Mouse (Mus musculus): ENCODE measurements around the gene 4933417A18Rik. TPM values are rescaled to one million over a fixed set of nuclear protein-coding genes. Genes with fewer than 3 reads are reported as not detected.
"Not testable (repeated sequence)": the region's sequence is repeated elsewhere in the genome, so short reads cannot be mapped to it uniquely, and the experiment has no call there.

Gene 4933417A18Rik
- not detected in 2 replicates for polyA plus RNA-seq (2015; fragmentation: Nextera tagmentation; extraction: Ambion mirVana)

GRCm38 (mm10) chr13:34924210-34924609 is at the start of gene 4933417A18Rik, which contains the start of gene Fam217a:
Gene 4933417A18Rik, plus strand, starts transcription at chr13:34924409.
Gene Fam217a, minus strand, starts transcription at chr13:34924310.
- no peaks in the 10 kb centered on the region for H3K27me3 ChIP-seq

GRCm38 (mm10) chr13:34874736-34875135 is 49.5 kb upstream of the 4933417A18Rik start:
- not testable (repeated sequence) for H3K9me3 ChIP-seq; ATAC-seq (ENCODE audit: insufficient number of reproducible peaks, insufficient read depth, low FRiP score, low TSS enrichment, low read depth); H3K36me3 ChIP-seq; H3K27me3 ChIP-seq
- H3K4me3 ChIP-seq = peak overlapping the region; percentile 92
- H3K27ac ChIP-seq = peak overlapping the region; percentile 99
- WGBS = 19% methylated on average over 13 of the region's 13 CpGs
- peak overlapping the region; percentile 97 for H3K9ac ChIP-seq
- peaks cover 20% of the 10 kb centered on the region for H3K4me1 ChIP-seq
- H3K4me2 ChIP-seq = peak overlapping the region; percentile 70

More at GRCm38 (mm10) chr13:34924210-34924609, at the start of gene 4933417A18Rik, which contains the start of gene Fam217a:
- H3K9ac ChIP-seq = no peak within 1 kb of the TSS
- no peaks in the 10 kb centered on the region for H3K4me1 ChIP-seq
- H3K9me3 ChIP-seq = no peaks in the 10 kb centered on the region
- H3K4me2 ChIP-seq = no peak within 1 kb of the TSS
- H3K4me3 ChIP-seq = no peak within 1 kb of the TSS
- no peaks in the 10 kb centered on the region for H3K36me3 ChIP-seq
- no peak within 1 kb of the TSS for H3K27ac ChIP-seq
- 77% methylated on average over 4 of the region's 4 CpGs for WGBS
- ATAC-seq (ENCODE audit: insufficient number of reproducible peaks, insufficient read depth, low FRiP score, low TSS enrichment, low read depth) = no peak

GRCm38 (mm10) chr13:34875166-34875710 is 49.0 kb upstream of the 4933417A18Rik start, which contains the start of gene Prpf4b:
Gene Prpf4b, plus strand, starts transcription at chr13:34875302.
- Histone ChIP-seq H3K4me1 (peaks cover 20% of the 10 kb centered on the region), H3K9ac (peak within 1 kb of the TSS; percentile 97), H3K36me3 (0 out of 2 replicates have a peak, but pooled peaks cover 7% of the 10 kb centered on the region), H3K4me3 (peak within 1 kb of the TSS; percentile 92), H3K27ac (peak within 1 kb of the TSS; percentile 99), H3K9me3 (no peaks in the 10 kb centered on the region), H3K4me2 (peak within 1 kb of the TSS; percentile 70), H3K27me3 (no peaks in the 10 kb centered on the region)
- peak; percentile 80 for ATAC-seq (ENCODE audit: insufficient number of reproducible peaks, insufficient read depth, low FRiP score, low TSS enrichment, low read depth)
- WGBS = under 1% methylated on average over 40 of the region's 40 CpGs

- H3K4me3 ChIP-seq = peak overlapping the region; percentile 92
- H3K9ac ChIP-seq = peak overlapping the region; percentile 97
- ATAC-seq (ENCODE audit: insufficient number of reproducible peaks, insufficient read depth, low FRiP score, low TSS enrichment, low read depth) = peak; percentile 35; the same call in 1 of the 2 replicates
- H3K27ac ChIP-seq = peak overlapping the region; percentile 99
- under 1% methylated on average over 50 of the region's 50 CpGs for WGBS
- peak overlapping the region; percentile 70 for H3K4me2 ChIP-seq
- peaks cover 20% of the 10 kb centered on the region for H3K4me1 ChIP-seq
- H3K9me3 ChIP-seq = no peaks in the 10 kb centered on the region
- 0 out of 2 replicates have a peak, but pooled peaks cover 7% of the 10 kb centered on the region for H3K36me3 ChIP-seq
- H3K27me3 ChIP-seq = no peaks in the 10 kb centered on the region
These were observed 48.3 kb upstream of the 4933417A18Rik start for GRCm38 (mm10) chr13:34875741-34876445.

- peak overlapping the region; percentile 97 for H3K9ac ChIP-seq
- peak overlapping the region; percentile 92 for H3K4me3 ChIP-seq
- ATAC-seq (ENCODE audit: insufficient number of reproducible peaks, insufficient read depth, low FRiP score, low TSS enrichment, low read depth) = no peak
- peaks cover 20% of the 10 kb centered on the region for H3K4me1 ChIP-seq
- no peaks in the 10 kb centered on the region for H3K27me3 ChIP-seq
- peak overlapping the region; percentile 70 for H3K4me2 ChIP-seq
- H3K9me3 ChIP-seq = no peaks in the 10 kb centered on the region
- 0 out of 2 replicates have a peak overlapping the region, but pooled peaks have one; percentile 99 for H3K27ac ChIP-seq
- WGBS = 9% methylated on average over 3 of the region's 3 CpGs
- 0 out of 2 replicates have a peak, but pooled peaks cover 7% of the 10 kb centered on the region for H3K36me3 ChIP-seq
These were observed 47.7 kb upstream of the 4933417A18Rik start for GRCm38 (mm10) chr13:34876481-34876880.

GRCm38 (mm10) chr13:34892871-34893270 is 31.3 kb upstream of the 4933417A18Rik start:
- Histone ChIP-seq H3K9ac (no peak overlapping the region), H3K4me1 (no peaks in the 10 kb centered on the region), H3K27ac (no peak overlapping the region), H3K9me3 (no peaks in the 10 kb centered on the region), H3K27me3 (no peaks in the 10 kb centered on the region), H3K36me3 (peaks cover 92% of the 10 kb centered on the region), H3K4me2 (no peak overlapping the region), H3K4me3 (no peak overlapping the region)
- ATAC-seq (ENCODE audit: insufficient number of reproducible peaks, insufficient read depth, low FRiP score, low TSS enrichment, low read depth) = no peak
- 93% methylated on average over 1 of the region's 1 CpGs for WGBS

- no peaks in the 10 kb centered on the region for H3K9me3 ChIP-seq
- H3K27ac ChIP-seq = no peak overlapping the region
- no peak overlapping the region for H3K4me3 ChIP-seq
- WGBS = 74% methylated on average over 9 of the region's 9 CpGs
- no peak for ATAC-seq (ENCODE audit: insufficient number of reproducible peaks, insufficient read depth, low FRiP score, low TSS enrichment, low read depth)
- no peaks in the 10 kb centered on the region for H3K36me3 ChIP-seq
- H3K9ac ChIP-seq = no peak overlapping the region
- no peaks in the 10 kb centered on the region for H3K27me3 ChIP-seq
- no peak overlapping the region for H3K4me2 ChIP-seq
- H3K4me1 ChIP-seq = peaks cover 5% of the 10 kb centered on the region; the same call in 1 of the 2 replicates
These were observed 9.6 kb upstream of the 4933417A18Rik start for GRCm38 (mm10) chr13:34914614-34915013.

GRCm38 (mm10) chr13:34916520-34917167 is 7.6 kb upstream of the 4933417A18Rik start:
- no peaks in the 10 kb centered on the region for H3K27me3 ChIP-seq
- no peak overlapping the region for H3K27ac ChIP-seq
- H3K4me2 ChIP-seq = peak overlapping the region; percentile 55
- peak overlapping the region; percentile 22 for H3K4me3 ChIP-seq
- peak overlapping the region; percentile 57 for H3K9ac ChIP-seq
- 42% methylated on average over 37 of the region's 37 CpGs for WGBS
- H3K4me1 ChIP-seq = peaks cover 5% of the 10 kb centered on the region; the same call in 1 of the 2 replicates
- no peaks in the 10 kb centered on the region for H3K9me3 ChIP-seq
- no peak for ATAC-seq (ENCODE audit: insufficient number of reproducible peaks, insufficient read depth, low FRiP score, low TSS enrichment, low read depth)
- H3K36me3 ChIP-seq = no peaks in the 10 kb centered on the region

GRCm38 (mm10) chr13:34934931-34935644 is 10.9 kb downstream of the 4933417A18Rik start:
- ATAC-seq (ENCODE audit: insufficient number of reproducible peaks, insufficient read depth, low FRiP score, low TSS enrichment, low read depth) = no peak
- Histone ChIP-seq H3K4me1 (no peaks in the 10 kb centered on the region; the same call in 1 of the 2 replicates), H3K4me2 (no peak overlapping the region), H3K9me3 (no peaks in the 10 kb centered on the region), H3K36me3 (no peaks in the 10 kb centered on the region), H3K4me3 (no peak overlapping the region), H3K27me3 (no peaks in the 10 kb centered on the region), H3K27ac (no peak overlapping the region), H3K9ac (no peak overlapping the region)
- WGBS = 49% methylated on average over 10 of the region's 10 CpGs

- Histone ChIP-seq H3K4me3 (no peak overlapping the region), H3K36me3 (no peaks in the 10 kb centered on the region), H3K4me1 (no peaks in the 10 kb centered on the region), H3K27ac (no peak overlapping the region), H3K27me3 (no peaks in the 10 kb centered on the region), H3K9me3 (no peaks in the 10 kb centered on the region), H3K4me2 (no peak overlapping the region), H3K9ac (no peak overlapping the region)
- ATAC-seq (ENCODE audit: insufficient number of reproducible peaks, insufficient read depth, low FRiP score, low TSS enrichment, low read depth) = no peak
These were observed 18.2 kb downstream of the 4933417A18Rik start for GRCm38 (mm10) chr13:34942370-34942769.

GRCm38 (mm10) chr13:34951437-34951836 is 27.2 kb downstream of the 4933417A18Rik start:
- H3K27me3 ChIP-seq; H3K9me3 ChIP-seq; H3K9ac ChIP-seq; H3K4me3 ChIP-seq; H3K4me1 ChIP-seq; H3K27ac ChIP-seq; H3K36me3 ChIP-seq; ATAC-seq (ENCODE audit: insufficient number of reproducible peaks, insufficient read depth, low FRiP score, low TSS enrichment, low read depth); H3K4me2 ChIP-seq: not testable (repeated sequence)
- 93% methylated on average over 2 of the region's 2 CpGs for WGBS
